Mouse (Mus musculus) cerebellum, adult 2 months (tissue): ENCODE data around the gene Gabrb2. TPM values are rescaled to one million over a fixed set of nuclear protein-coding genes. Genes with fewer than 3 reads are reported as not detected.
A peak's percentile ranks its signal among the peaks of the same experiment; 100 is the strongest.

Experiments
- DNase-seq, 2 experiments: peaks; one replicate each; pipeline ENCODE4 v3.0.0; 2021
- H3K27ac ChIP-seq: fragments of 200-500 bp; 2 replicates; pipeline ENCODE4 v1.5.1; 2012; ENCODE audit warnings: low read length, control low read depth, inconsistent platforms; ENCODE audit not compliant: insufficient read depth
- H3K27me3 ChIP-seq: fragments of 200-500 bp; 2 replicates; pipeline ENCODE4 v1.6.1; 2012; ENCODE audit warnings: inconsistent platforms, mild to moderate bottlenecking, low read length, moderate library complexity; ENCODE audit not compliant: control insufficient read depth, insufficient read depth
- H3K4me1 ChIP-seq: fragments of 200-500 bp; 2 replicates; pipeline ENCODE4 v1.6.1; 2011; ENCODE audit warnings: low read length; ENCODE audit not compliant: control insufficient read depth, insufficient read depth
- H3K4me3 ChIP-seq: fragments of 200-500 bp; replicated peaks from 2 replicates; pipeline ENCODE3; 2011; ENCODE audit warnings: mild to moderate bottlenecking, low read depth, low read length, control low read depth; ENCODE audit not compliant: insufficient read depth
- CTCF ChIP-seq: fragments of 200-500 bp; IDR thresholded peaks from 2 replicates; pipeline ENCODE4 v1.5.1; 2011; ENCODE audit warnings: low read depth, mild to moderate bottlenecking, control low read depth, low read length, moderate library complexity, borderline replicate concordance; ENCODE audit not compliant: insufficient read depth
- POLR2A ChIP-seq: fragments of 200-500 bp; IDR thresholded peaks from 2 replicates; pipeline ENCODE4 v1.6.1; 2011; ENCODE audit warnings: low read length, control low read depth, borderline replicate concordance; ENCODE audit not compliant: insufficient read depth
- WGBS: fragments of 180-500 bp; shearing (Covaris S2); methylation state at CpG from one replicate; pipeline ENCODE4 v1.1.7; 2018; 5-methylcytosine and 5-hydroxymethylcytosine counted together
- polyA plus RNA-seq: library from polyadenylated mRNA; depleted of rRNA; stranded (reverse); fragments of >200 nt; gene quantifications from 2 replicates; pipeline ENCODE4 v1.2.3, GENCODE M21; 2012; rRNA removed

Gene Gabrb2
- polyA plus RNA-seq, 1 experiment, result 58.7 TPM

GRCm38 (mm10) chr11:42606225-42606624, 186.7 kb downstream of the Gabrb2 start:
- peak; percentile 74 to 91 for DNase-seq
- Histone ChIP-seq H3K4me1 (peaks cover 12% of the 10 kb centered on the region; the same call in 1 of the 2 replicates), H3K27ac (no peak overlapping the region), H3K4me3 (no peak overlapping the region), H3K27me3 (no peaks in the 10 kb centered on the region)
- TF ChIP-seq POLR2A (no peak), CTCF (no peak)
- WGBS, result 7% methylated on average over 1 of the region's 1 CpGs

GRCm38 (mm10) chr11:42609128-42609763, 189.7 kb downstream of the Gabrb2 start:
- Histone ChIP-seq H3K27me3 (no peaks in the 10 kb centered on the region), H3K4me1 (peaks cover 10% of the 10 kb centered on the region; the same call in 1 of the 2 replicates), H3K27ac (no peak overlapping the region), H3K4me3 (no peak overlapping the region)
- 72% methylated on average over 3 of the region's 3 CpGs for WGBS
- no peak for TF ChIP-seq POLR2A
- no peak for TF ChIP-seq CTCF
- DNase-seq, result peak in 1 of 2 experiments; percentile 33

- peak; percentile 49 to 78 for DNase-seq
- H3K4me3 ChIP-seq, result no peak overlapping the region
- H3K4me1 ChIP-seq, result peaks cover 9% of the 10 kb centered on the region; the same call in 1 of the 2 replicates
- peak overlapping the region; percentile 48; the same call in 1 of the 2 replicates for H3K27ac ChIP-seq
- TF ChIP-seq CTCF, result no peak
- no peak for TF ChIP-seq POLR2A
- WGBS, result 11% methylated on average over 2 of the region's 2 CpGs
- no peaks in the 10 kb centered on the region for H3K27me3 ChIP-seq
These were observed 198.6 kb downstream of the Gabrb2 start for GRCm38 (mm10) chr11:42618195-42618594.

- H3K4me3 ChIP-seq, result no peak overlapping the region
- peak overlapping the region; percentile 56; the same call in 1 of the 2 replicates for H3K27ac ChIP-seq
- WGBS, result 21% methylated on average over 4 of the region's 4 CpGs
- peaks cover 9% of the 10 kb centered on the region; the same call in 1 of the 2 replicates for H3K4me1 ChIP-seq
- peak; percentile 35 to 36 for DNase-seq
- H3K27me3 ChIP-seq, result no peaks in the 10 kb centered on the region
- TF ChIP-seq POLR2A (no peak), CTCF (no peak)
These were observed 201.6 kb downstream of the Gabrb2 start for GRCm38 (mm10) chr11:42621109-42621508.

- Histone ChIP-seq H3K27ac (peak overlapping the region; percentile 74), H3K27me3 (no peaks in the 10 kb centered on the region), H3K4me1 (peaks cover 5% of the 10 kb centered on the region; the same call in 1 of the 2 replicates), H3K4me3 (no peak overlapping the region)
- TF ChIP-seq CTCF, result no peak
- TF ChIP-seq POLR2A, result no peak
- WGBS, result 10% methylated on average over 5 of the region's 5 CpGs
- peak; percentile 76 to 85 for DNase-seq
These were observed 230.6 kb downstream of the Gabrb2 start for GRCm38 (mm10) chr11:42650111-42650510.

GRCm38 (mm10) chr11:42651572-42651971, 232.0 kb downstream of the Gabrb2 start:
- Histone ChIP-seq H3K4me1 (peaks cover 5% of the 10 kb centered on the region; the same call in 1 of the 2 replicates), H3K27me3 (no peaks in the 10 kb centered on the region), H3K4me3 (no peak overlapping the region), H3K27ac (no peak overlapping the region)
- no peak for DNase-seq
- TF ChIP-seq POLR2A (no peak), CTCF (no peak)

GRCm38 (mm10) chr11:42654189-42654588, 234.6 kb downstream of the Gabrb2 start:
- DNase-seq, result no peak
- H3K4me3 ChIP-seq, result no peak overlapping the region
- TF ChIP-seq POLR2A (no peak), CTCF (no peak)
- WGBS, result 35% methylated on average over 3 of the region's 3 CpGs
- H3K27me3 ChIP-seq, result no peaks in the 10 kb centered on the region
- H3K4me1 ChIP-seq, result peaks cover 5% of the 10 kb centered on the region; the same call in 1 of the 2 replicates
- H3K27ac ChIP-seq, result no peak overlapping the region

- Histone ChIP-seq H3K4me3 (no peak overlapping the region), H3K4me1 (no peaks in the 10 kb centered on the region), H3K27ac (no peak overlapping the region), H3K27me3 (no peaks in the 10 kb centered on the region)
- DNase-seq, result no peak
- no peak for TF ChIP-seq CTCF
- TF ChIP-seq POLR2A, result no peak
- WGBS, result 91% methylated on average over 4 of the region's 4 CpGs
These were observed 249.1 kb downstream of the Gabrb2 start for GRCm38 (mm10) chr11:42668657-42669056.

Other genes with a start within 250 kb of the Gabrb2 start
- 283 and 316 TPM in 2 replicates for gene Gabra1, start 236.8 kb upstream of the Gabrb2 start, polyA plus RNA-seq
- gene Gabra6, start 98.7 kb upstream of the Gabrb2 start, polyA plus RNA-seq, result 425 and 513 TPM in 2 replicates